Mouse (Mus musculus) hematopoietic stem cell, adult 5-6 weeks (primary cell): ENCODE measurements around the gene Fgf16. TPM values are rescaled to one million over a fixed set of nuclear protein-coding genes. Genes with fewer than 3 reads are reported as not detected.

Experiments used
- total RNA-seq: library from RNA; stranded (forward); fragments of 172-1452, 232-1000 nt; gene quantifications from 2 replicates; pipeline ENCODE4 v1.2.3, GENCODE M21; 2017

Fgf16 gene
- total RNA-seq, 1 experiment from 2014 or later = not detected

Other genes with a start within 250 kb of the Fgf16 start
- gene Atrx, start 165.1 kb downstream of the Fgf16 start, total RNA-seq = 445 and 511 TPM in 2 replicates
- gene Magt1, start 247.6 kb downstream of the Fgf16 start, total RNA-seq = 51.5 and 55.1 TPM in 2 replicates